Mouse (Mus musculus) myocyte (in vitro differentiated cells): ENCODE results near the gene B4galnt1. TPM values are rescaled to one million over a fixed set of nuclear protein-coding genes. Genes with fewer than 3 reads are reported as not detected.
A peak's percentile ranks its signal among the peaks of the same experiment; 100 is the strongest.

Experiments used
- H3K27me3 ChIP-seq: one replicate; pipeline ENCODE4 v1.6.1; 2011; ENCODE audit not compliant: control insufficient read depth, insufficient read depth, insufficient read length
- H3K36me3 ChIP-seq: one replicate; pipeline ENCODE4 v1.6.1; 2011; ENCODE audit not compliant: control insufficient read depth, insufficient read depth
- H3K4me2 ChIP-seq: one replicate; pipeline ENCODE4 v1.6.1; 2011; ENCODE audit warnings: low read depth, control low read depth
- H3K4me3 ChIP-seq: one replicate; pipeline ENCODE4 v1.5.1; 2011; ENCODE audit warnings: mild to moderate bottlenecking, control low read depth, moderate library complexity
- H3K79me2 ChIP-seq: one replicate; pipeline ENCODE4 v1.6.1; 2011; ENCODE audit not compliant: control insufficient read depth, insufficient read depth
- H3ac ChIP-seq: one replicate; pipeline ENCODE4 v1.6.1; 2011; ENCODE audit not compliant: control insufficient read depth, insufficient read length
- CEBPB ChIP-seq: IDR thresholded peaks from 2 replicates; pipeline ENCODE4 v1.6.1; 2011; ENCODE audit warnings: mild to moderate bottlenecking, moderate library complexity; ENCODE audit not compliant: poor library complexity, insufficient read depth, severe bottlenecking
- E2F4 ChIP-seq: IDR thresholded peaks from one replicate; pipeline ENCODE4 v1.6.1; 2011; ENCODE audit warnings: mild to moderate bottlenecking, control low read depth, moderate library complexity; ENCODE audit not compliant: insufficient read depth
- MAX ChIP-seq: IDR thresholded peaks from one replicate; pipeline ENCODE4 v1.6.1; 2011; ENCODE audit warnings: low read depth, mild to moderate bottlenecking, control low read depth
- MYOD1 ChIP-seq, 3 experiments: IDR thresholded peaks; one replicate each; pipeline ENCODE4 v1.6.1; 2011; ENCODE audit warnings: control low read depth in 2 of 3, low read depth in 2 of 3, mild to moderate bottlenecking in 2 of 3, moderate library complexity in 1 of 3; ENCODE audit not compliant: insufficient read length in 2 of 3, control insufficient read depth in 1 of 3
- MYOG ChIP-seq, 3 experiments: IDR thresholded peaks; one replicate each; pipeline ENCODE4 v1.6.1; 2011; ENCODE audit warnings: control low read depth in 2 of 3, low read depth in 2 of 3, mild to moderate bottlenecking in 2 of 3; ENCODE audit not compliant: insufficient read length in 2 of 3, control insufficient read depth in 1 of 3, insufficient read depth in 1 of 3
- POLR2A ChIP-seq: IDR thresholded peaks from one replicate; pipeline ENCODE4 v1.6.1; 2011; ENCODE audit warnings: low read depth, mild to moderate bottlenecking, control low read depth, moderate library complexity; ENCODE audit not compliant: insufficient read length
- POLR2AphosphoS2 ChIP-seq: IDR thresholded peaks from one replicate; pipeline ENCODE4 v1.6.1; 2011; ENCODE audit warnings: low read depth, control low read depth; ENCODE audit not compliant: insufficient read length
- REST ChIP-seq: IDR thresholded peaks from one replicate; pipeline ENCODE4 v1.6.1; 2011; ENCODE audit warnings: mild to moderate bottlenecking, control low read depth, moderate library complexity; ENCODE audit not compliant: insufficient read depth, insufficient read length
- SRF ChIP-seq: IDR thresholded peaks from one replicate; pipeline ENCODE4 v1.6.1; 2011; ENCODE audit warnings: low read depth; ENCODE audit not compliant: control insufficient read depth, insufficient read length
- TCF12 ChIP-seq: IDR thresholded peaks from one replicate; pipeline ENCODE4 v1.6.1; 2011; ENCODE audit warnings: mild to moderate bottlenecking, control low read depth; ENCODE audit not compliant: poor library complexity, insufficient read depth, severe bottlenecking
- TCF3 ChIP-seq: IDR thresholded peaks from one replicate; pipeline ENCODE4 v1.6.1; 2011; ENCODE audit warnings: low read depth, control low read depth; ENCODE audit not compliant: insufficient read length
- USF1 ChIP-seq: IDR thresholded peaks from one replicate; pipeline ENCODE4 v1.6.1; 2011; ENCODE audit warnings: low read depth, mild to moderate bottlenecking, control low read depth, moderate library complexity
- polyA plus RNA-seq: library from polyadenylated mRNA; unstranded; fragments of >200 nt; fragmentation: generic; extraction: Trizol; gene quantifications from one replicate; pipeline ENCODE4 v1.2.1, GENCODE M21; 2012; ENCODE audit warnings: missing spikeins

The B4galnt1 gene
- polyA plus RNA-seq, 1 experiment: 12.4 TPM

DNA sequence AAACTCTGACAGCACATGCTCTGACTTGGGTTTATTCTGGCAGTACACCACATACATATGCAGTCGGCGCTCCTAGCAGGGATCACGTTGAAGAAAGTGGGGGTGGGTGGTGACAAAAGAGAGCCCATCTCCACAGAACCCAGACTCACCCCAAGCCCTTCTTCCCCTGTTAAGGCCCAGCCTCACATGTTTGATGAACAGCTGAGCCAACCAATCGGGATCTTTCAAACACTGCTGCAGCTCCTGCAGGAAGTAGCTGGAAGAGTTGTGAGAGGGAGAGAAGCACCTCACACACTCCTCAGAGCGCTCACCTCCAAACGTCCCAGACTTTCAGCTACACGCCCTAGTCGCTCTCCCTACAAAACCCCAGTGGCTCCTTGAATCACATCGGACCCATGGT, 20.1 kb downstream of the B4galnt1 start:
- Histone ChIP-seq H3K36me3 (no peaks in the 10 kb centered on the region), H3K4me2 (no peak overlapping the region), H3ac (no peak overlapping the region), H3K27me3 (no peaks in the 10 kb centered on the region), H3K79me2 (no peaks in the 10 kb centered on the region), H3K4me3 (no peak overlapping the region)
- TF ChIP-seq TCF3 (no peak), USF1 (no peak), TCF12 (no peak), SRF (no peak), MYOG (IDR thresholded peaks at IDR 0.05; ENCODE audit: control insufficient read depth in 1 of 3, insufficient read depth in 1 of 3, insufficient read length in 2 of 3, low read depth in 2 of 3) (no peak), MYOD1 (IDR thresholded peaks at IDR 0.05; ENCODE audit: control insufficient read depth in 1 of 3, insufficient read length in 2 of 3, low read depth in 2 of 3) (no peak), POLR2A (no peak), MAX (no peak), E2F4 (no peak), REST (no peak), POLR2AphosphoS2 (no peak), CEBPB (no peak)

GRCm38 (mm10) chr10:127185506-127185905, 20.5 kb downstream of the B4galnt1 start:
- TF ChIP-seq SRF (no peak), REST (no peak)
- no peak overlapping the region for H3K4me3 ChIP-seq
- H3K36me3 ChIP-seq: no peaks in the 10 kb centered on the region
- no peak overlapping the region for H3ac ChIP-seq
- no peaks in the 10 kb centered on the region for H3K27me3 ChIP-seq
- no peak overlapping the region for H3K4me2 ChIP-seq
- no peaks in the 10 kb centered on the region for H3K79me2 ChIP-seq

- TF ChIP-seq USF1 (peak; percentile 58), E2F4 (no peak)
- Histone ChIP-seq H3ac (no peak overlapping the region), H3K27me3 (no peaks in the 10 kb centered on the region), H3K4me2 (no peak overlapping the region), H3K36me3 (no peaks in the 10 kb centered on the region), H3K4me3 (no peak overlapping the region), H3K79me2 (no peaks in the 10 kb centered on the region)
These were observed 21.4 kb downstream of the B4galnt1 start for GRCm38 (mm10) chr10:127186451-127186850.

DNA sequence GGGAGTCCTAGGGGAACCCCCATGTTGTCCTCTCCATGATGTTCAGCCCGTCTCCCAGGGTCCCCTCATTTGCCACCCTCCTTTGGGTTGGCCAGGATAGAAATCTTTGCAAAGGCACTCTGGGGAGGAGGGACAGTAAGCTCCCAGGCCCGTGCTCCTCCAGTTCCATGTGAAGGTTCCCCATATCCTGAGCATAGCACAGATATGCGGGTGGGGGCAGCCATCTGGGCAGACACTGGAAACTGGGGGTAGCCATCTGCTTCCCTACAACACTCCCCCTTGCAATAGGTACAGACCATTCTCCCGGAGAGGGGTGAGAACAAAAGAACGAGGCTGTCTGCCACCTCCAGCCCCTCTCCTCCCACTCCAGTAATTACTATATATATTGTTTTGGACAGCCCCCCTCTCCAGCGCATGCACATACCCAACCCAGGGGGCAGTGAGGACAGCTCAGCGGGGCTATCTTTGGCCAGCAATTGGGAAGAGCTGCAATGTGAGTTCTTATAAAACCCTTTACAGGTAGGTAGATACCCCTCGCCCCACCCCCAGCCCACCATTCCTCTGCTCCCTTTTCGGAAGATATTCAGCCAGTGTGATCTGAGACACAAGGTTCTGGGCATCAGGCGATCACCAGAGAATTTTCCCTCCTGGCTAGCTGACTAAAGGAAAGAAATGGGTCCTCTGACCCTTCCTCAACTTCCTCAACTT, 22.5 kb downstream of the B4galnt1 start:
- Histone ChIP-seq H3K4me2 (peak overlapping the region; percentile 95), H3K36me3 (no peaks in the 10 kb centered on the region), H3ac (no peak overlapping the region), H3K4me3 (peak overlapping the region; percentile 69), H3K27me3 (no peaks in the 10 kb centered on the region), H3K79me2 (no peaks in the 10 kb centered on the region)
- TF ChIP-seq REST (no peak), SRF (no peak), MAX (no peak), POLR2A (no peak), TCF3 (no peak), POLR2AphosphoS2 (no peak), USF1 (no peak), TCF12 (no peak), E2F4 (no peak), MYOD1 (IDR thresholded peaks at IDR 0.05; ENCODE audit: control insufficient read depth in 1 of 3, insufficient read length in 2 of 3, low read depth in 2 of 3) (no peak), CEBPB (no peak)

DNA sequence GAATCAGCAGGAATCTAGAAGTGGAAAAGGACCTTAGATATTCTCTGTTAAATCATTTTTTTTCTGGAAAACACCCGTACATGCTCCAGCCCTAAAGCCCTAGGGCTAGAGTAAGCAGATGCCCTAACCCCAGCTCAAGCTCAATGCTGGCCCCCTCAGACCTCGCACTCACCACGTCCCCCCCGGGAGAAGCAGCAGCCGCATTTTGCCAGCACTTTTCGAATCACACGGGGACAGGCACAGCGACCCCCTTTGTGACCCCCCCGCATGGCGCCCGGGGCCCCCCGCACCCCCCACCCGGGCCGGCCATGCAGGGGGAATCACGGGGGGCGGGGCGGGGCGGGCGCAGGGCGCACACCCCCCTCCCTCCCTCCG, 23.0 kb downstream of the B4galnt1 start:
- H3ac ChIP-seq: peak overlapping the region; percentile 40
- H3K79me2 ChIP-seq: no peaks in the 10 kb centered on the region
- TF ChIP-seq MYOD1 (IDR thresholded peaks at IDR 0.05; ENCODE audit: control insufficient read depth in 1 of 3, insufficient read length in 2 of 3, low read depth in 2 of 3): no peak
- TF ChIP-seq USF1: no peak
- no peaks in the 10 kb centered on the region for H3K27me3 ChIP-seq
- H3K4me3 ChIP-seq: peak overlapping the region; percentile 69
- no peaks in the 10 kb centered on the region for H3K36me3 ChIP-seq
- H3K4me2 ChIP-seq: peak overlapping the region; percentile 95
